Mouse (Mus musculus) Patski (cell line): Measurements from ENCODE around the gene Kirrel3. TPM values are rescaled to one million over a fixed set of nuclear protein-coding genes. Genes with fewer than 3 reads are reported as not detected.

Experiments
- ATAC-seq: fragments of 100-300 bp; one replicate; pipeline ENCODE4 v1.8.0; 2021
- CTCF ChIA-PET: fragments of 350-600 bp; sonication (Branson Sonifier 250); formaldehyde crosslinking; loops from one replicate; lab custom pipeline; 2022; ENCODE audit warnings: inconsistent platforms; lab: Charles Lee
- POLR2A ChIA-PET: fragments of 350-600 bp; sonication (Branson Sonifier 250); formaldehyde crosslinking; loops from one replicate; lab custom pipeline; 2022; ENCODE audit warnings: antibody characterized with exemption, inconsistent platforms; lab: Charles Lee
- DNase-seq: peaks from one replicate; pipeline ENCODE4 v3.0.0-alpha.2; 2011; ENCODE audit warnings: low read depth, low spot score
- H3K27me3 ChIP-seq: fragments of 371-371 bp; one replicate; pipeline ENCODE4 v1.5.1; 2021
- CTCF ChIP-seq: fragments of 100-300 bp; IDR thresholded peaks from one replicate; pipeline ENCODE4 v1.5.1; 2021
- in situ Hi-C: fragments of 300-500 bp; cut with MboI; formaldehyde crosslinking; loops from 3 replicates; pipeline ENCODE4 v1.11.1; 2018; ENCODE audit warnings: low pct_unique_long_range_greater_than_20kb, mixed read lengths
- polyA plus RNA-seq: library from polyadenylated mRNA; unstranded; gene quantifications from one replicate; pipeline ENCODE4 v1.2.3, GENCODE M21; 2021

Kirrel3 gene
- polyA plus RNA-seq, 1 experiment from 2014 or later = 3.1 TPM

DNA sequence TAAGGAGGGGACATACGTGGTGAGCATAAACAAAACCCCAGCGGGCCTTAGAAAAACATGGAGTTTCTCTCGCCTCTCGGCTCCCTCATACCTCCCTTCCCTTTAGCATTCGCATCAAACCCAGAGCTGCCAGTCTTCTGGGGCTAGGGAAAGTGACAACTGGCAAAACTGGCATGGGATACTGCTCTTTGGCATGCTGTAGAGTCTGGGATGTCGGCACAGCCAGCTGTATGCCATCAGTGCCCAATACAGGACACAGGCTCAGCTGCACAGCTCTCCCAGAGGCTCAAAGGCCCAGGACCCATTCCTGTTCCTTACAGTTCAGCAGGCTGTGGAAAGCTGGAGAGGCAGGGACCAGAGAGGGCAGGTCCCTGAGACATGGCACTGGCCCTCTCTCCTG lies 379.9 kb downstream of the Kirrel3 start:
- POLR2A ChIA-PET = no interaction called here
- in situ Hi-C loops = loop anchor here (25.0 kb wide), 2 partner anchors 297 to 1603 kb away; no protein-coding TSS in a partner anchor
- CTCF ChIA-PET = no interaction called here
- no peak for ATAC-seq
- no peak for DNase-seq
- TF ChIP-seq CTCF = no peak
- H3K27me3 ChIP-seq = no peaks in the 10 kb centered on the region

DNA sequence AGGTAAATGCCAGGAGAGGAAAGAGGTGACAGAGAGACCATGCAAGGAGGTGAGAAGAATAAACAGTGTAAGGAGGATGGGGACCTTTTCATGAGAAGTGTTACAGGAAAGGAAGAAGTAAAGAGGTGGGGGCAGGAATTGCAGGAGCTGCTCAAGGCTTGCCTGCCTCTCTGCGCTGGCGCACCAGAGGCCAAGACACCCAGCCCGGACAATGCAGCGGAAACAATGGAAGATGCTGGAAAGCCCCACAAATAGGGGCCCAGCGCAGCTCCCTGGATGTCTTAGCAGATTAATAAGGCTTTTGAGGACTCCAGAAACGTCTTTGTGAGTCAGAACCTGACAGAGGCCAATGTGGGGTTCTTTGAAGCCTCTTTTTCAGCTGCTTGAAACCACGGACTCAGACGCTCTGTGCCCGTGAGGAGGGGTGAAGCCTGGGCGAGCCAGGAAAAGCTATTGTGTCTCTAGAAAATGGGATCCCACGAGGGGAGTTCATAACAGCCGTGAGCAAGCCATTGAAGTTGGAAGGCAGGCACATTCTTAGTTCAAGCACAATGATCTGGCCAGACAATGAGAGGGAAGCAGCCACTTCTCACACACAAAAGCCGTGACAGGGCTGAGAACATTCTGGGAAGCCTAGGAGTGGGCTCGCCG lies 385.7 kb downstream of the Kirrel3 start:
- H3K27me3 ChIP-seq = peaks cover 6% of the 10 kb centered on the region
- in situ Hi-C loops = loop anchor here (25.0 kb wide), 2 partner anchors 291 to 1609 kb away; no protein-coding TSS in a partner anchor
- DNase-seq (no peak), ATAC-seq (no peak)
- ChIA-PET POLR2A (no interaction called here), CTCF (no interaction called here)
- TF ChIP-seq CTCF = no peak

DNA sequence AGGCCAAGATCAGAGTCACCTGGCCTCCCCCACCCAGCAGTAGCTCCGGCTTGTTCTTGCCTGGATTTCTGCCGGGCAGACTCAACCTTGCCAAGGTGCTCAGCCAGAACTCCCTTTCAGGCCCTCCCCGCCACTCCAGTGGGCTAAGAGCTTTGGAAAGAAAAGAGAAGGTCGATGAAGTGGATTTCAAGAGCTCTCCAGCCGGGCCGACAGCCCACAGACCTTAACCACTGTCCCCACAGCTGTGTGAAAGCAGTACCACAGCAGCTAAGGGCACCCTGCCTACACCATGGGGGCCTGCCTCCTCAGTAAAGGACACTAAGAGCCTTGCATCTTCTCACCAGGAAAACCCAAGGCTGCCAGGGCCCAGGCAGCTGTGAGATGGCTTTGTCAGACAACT lies 389.5 kb downstream of the Kirrel3 start:
- ATAC-seq = no peak
- ChIA-PET CTCF (no interaction called here), POLR2A (no interaction called here)
- in situ Hi-C loops = no loop called here
- TF ChIP-seq CTCF = no peak
- DNase-seq = no peak
- H3K27me3 ChIP-seq = peaks cover 6% of the 10 kb centered on the region

DNA sequence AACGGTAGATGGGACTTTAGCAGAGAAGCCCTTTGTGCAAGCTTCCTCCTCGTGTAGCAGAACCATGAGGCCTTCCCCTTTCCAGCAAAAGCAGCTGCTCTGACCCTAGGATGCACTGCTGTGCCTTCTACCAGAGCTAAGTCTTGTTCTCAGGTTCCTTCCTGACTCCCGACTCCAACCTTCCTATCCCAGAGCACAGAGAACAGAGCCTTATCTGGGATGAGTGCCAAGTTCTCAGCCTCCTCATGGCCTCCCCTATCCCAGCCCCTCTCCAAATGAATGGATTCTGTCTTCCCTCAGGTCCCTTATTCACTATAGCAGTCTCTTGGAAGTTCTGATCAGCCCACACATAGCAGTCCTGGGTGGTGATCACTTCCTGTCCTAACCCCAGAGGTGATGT lies 391.5 kb downstream of the Kirrel3 start:
- no peak for TF ChIP-seq CTCF
- in situ Hi-C loops = no loop called here
- ChIA-PET POLR2A (no interaction called here), CTCF (interaction anchor here (1.0 kb wide), 1 partner anchor 9 kb away, joined by 4 read pairs; no protein-coding TSS in a partner anchor)
- H3K27me3 ChIP-seq = peaks cover 7% of the 10 kb centered on the region
- ATAC-seq (no peak), DNase-seq (no peak)

DNA sequence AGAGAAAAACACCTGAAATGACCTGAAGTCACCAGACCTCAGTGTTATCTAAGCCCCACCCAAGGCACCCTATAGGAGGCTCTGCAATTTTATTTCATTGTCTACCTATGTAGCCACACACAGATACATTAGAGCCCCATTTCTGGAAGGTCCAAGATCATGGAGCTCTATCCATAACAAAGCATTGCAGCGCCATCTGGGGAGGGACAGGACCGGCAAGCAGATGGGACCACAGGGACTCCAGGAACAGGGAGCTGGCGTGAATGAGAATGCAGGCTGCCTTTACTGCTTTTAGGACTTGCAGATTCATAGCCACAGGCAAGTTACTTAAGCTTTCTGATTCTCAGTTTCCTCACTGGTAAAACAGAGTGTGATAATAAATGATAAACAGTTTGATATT lies 392.1 kb downstream of the Kirrel3 start:
- in situ Hi-C loops = no loop called here
- no peak for ATAC-seq

DNA sequence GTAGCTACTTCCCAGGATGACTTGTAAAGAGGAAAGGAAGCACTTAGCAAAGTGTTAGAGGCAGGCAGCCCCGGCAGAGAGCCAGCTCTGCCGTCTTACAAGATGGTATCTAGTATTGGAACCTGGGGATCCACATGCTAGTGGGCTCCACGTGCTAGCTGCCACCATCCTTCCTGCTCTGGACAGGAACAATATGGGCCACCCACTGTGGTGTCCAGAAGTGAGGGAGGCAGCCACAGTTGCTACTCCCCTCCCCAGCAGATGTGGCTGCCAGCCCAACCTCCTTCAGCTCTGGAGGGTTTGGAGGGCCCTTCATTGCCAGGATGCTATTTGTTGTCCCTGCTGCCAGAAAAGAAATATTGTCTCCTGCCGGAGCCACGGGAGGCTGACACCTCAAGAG lies 396.1 kb downstream of the Kirrel3 start:
- no peak for TF ChIP-seq CTCF
- CTCF ChIA-PET = no interaction called here
- no peak for ATAC-seq
- no peak for DNase-seq
- in situ Hi-C loops = no loop called here
- POLR2A ChIA-PET = no interaction called here
- peaks cover 4% of the 10 kb centered on the region for H3K27me3 ChIP-seq

More for the DNA sequence above, 392.1 kb downstream of the Kirrel3 start:
- peaks cover 10% of the 10 kb centered on the region for H3K27me3 ChIP-seq
- CTCF ChIA-PET = no interaction called here
- TF ChIP-seq CTCF = no peak
- no peak for DNase-seq
- POLR2A ChIA-PET = interaction anchor here (0.8 kb wide), 1 partner anchor 17 kb away, joined by 3 read pairs; no protein-coding TSS in a partner anchor

DNA sequence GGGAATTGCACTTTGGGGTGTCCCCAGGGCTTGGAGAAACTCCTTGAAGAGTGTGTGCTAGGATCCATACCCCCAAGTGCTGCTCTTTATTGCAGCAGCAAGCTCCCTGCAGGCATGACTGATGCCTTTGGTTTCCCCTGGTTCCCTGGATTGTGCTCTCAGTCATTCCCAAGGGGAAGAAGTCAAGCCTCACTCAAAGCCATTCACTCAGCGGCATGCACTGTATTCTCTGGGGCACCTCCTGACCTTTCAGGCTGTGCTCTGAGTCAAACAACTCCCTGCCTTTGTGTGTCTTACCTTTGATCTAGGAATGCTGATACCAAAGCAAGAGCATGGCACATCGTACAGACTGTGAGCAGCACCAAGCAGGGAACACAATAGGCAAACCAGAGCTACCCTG lies 396.5 kb downstream of the Kirrel3 start:
- TF ChIP-seq CTCF = no peak
- ChIA-PET CTCF (no interaction called here), POLR2A (no interaction called here)
- H3K27me3 ChIP-seq = peaks cover 4% of the 10 kb centered on the region
- no peak for ATAC-seq
- in situ Hi-C loops = no loop called here
- DNase-seq = no peak

DNA sequence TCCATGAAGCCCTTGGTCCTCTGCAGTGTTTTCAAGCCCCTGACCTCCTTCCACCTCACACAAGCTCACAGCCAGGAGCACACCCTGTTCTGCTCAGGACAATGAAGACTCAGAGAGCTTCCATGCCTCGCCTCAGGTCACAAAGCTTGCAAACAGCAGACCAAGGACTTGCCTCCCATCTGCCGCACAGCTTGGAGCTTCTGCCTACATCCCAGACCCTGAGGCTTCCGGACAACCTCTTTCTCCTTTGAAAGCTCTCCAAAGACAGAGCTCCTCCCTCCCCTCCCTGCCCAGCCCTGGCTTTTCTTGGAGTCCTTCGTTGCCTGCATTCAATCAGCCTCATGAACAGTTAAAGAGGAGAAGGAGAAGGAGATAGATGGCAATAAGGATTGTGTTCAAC lies 397.4 kb downstream of the Kirrel3 start:
- no peak for TF ChIP-seq CTCF
- CTCF ChIA-PET = no interaction called here
- in situ Hi-C loops = no loop called here
- ATAC-seq = no peak
- no peak for DNase-seq
- peaks cover 4% of the 10 kb centered on the region for H3K27me3 ChIP-seq
- POLR2A ChIA-PET = no interaction called here

DNA sequence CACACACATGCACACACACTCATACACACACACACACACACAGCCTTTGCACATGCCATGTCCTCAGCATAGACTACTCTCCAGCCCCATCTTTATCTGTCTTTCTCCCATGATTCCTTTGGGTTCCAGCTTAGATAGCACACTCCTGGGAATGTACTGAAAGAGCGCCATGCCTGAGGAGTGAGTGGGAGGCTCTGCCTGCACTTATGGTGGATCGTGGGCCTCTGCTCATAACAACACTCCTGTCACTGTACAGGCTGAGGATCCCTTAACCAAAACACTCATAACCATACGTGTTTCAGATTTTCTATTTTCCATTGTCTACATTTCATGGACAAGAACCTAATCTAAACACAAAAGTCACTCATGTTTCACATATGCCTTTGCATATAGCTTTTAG lies 398.6 kb downstream of the Kirrel3 start:
- peaks cover 4% of the 10 kb centered on the region for H3K27me3 ChIP-seq
- in situ Hi-C loops = no loop called here
- ChIA-PET POLR2A (no interaction called here), CTCF (interaction anchor here (0.8 kb wide), 1 partner anchor 12 kb away, joined by 3 read pairs; no protein-coding TSS in a partner anchor)
- DNase-seq (no peak), ATAC-seq (no peak)
- TF ChIP-seq CTCF = no peak

DNA sequence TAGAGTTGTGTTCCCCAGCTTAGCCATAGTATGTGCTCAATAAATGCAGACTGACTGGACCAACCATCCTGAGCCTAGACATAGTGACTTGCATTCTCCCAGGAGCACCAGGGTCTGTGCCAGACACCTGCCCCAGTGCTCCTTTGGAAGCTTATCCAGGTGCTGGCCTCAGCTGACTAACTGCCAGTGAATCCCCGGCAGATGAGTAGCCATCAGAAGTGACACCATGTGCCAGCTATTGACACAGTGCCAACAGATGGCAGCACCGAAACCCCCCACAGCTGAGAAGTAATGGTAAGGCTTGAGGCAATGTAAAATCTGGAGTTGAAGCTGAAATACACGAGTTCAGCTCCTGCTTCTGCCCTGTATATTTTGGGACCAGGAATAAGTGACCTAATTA lies 399.2 kb downstream of the Kirrel3 start:
- TF ChIP-seq CTCF = no peak
- peaks cover 4% of the 10 kb centered on the region for H3K27me3 ChIP-seq
- ATAC-seq (no peak), DNase-seq (no peak)
- ChIA-PET POLR2A (no interaction called here), CTCF (no interaction called here)
- in situ Hi-C loops = no loop called here

DNA sequence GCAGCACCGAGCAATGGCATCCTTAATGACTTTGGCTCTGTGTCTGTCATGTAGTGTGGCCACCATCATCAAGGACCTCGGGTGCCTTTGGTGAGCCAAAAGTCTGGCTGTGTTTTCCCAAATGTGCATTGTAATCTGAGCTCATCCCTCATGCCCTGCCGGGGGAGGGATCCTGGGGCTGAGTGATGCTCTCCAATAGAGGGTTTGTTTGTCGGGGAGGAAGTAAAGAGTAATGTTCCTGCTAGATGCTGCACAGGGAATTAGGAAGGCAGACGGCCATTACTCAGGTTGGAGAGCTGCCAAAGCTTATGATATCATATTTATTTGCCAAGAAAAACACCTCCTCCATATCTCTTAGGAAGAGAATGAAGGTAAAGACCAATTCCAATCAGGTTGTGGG lies 401.1 kb downstream of the Kirrel3 start:
- in situ Hi-C loops = no loop called here
- ChIA-PET POLR2A (no interaction called here), CTCF (interaction anchor here (0.8 to 1.5 kb wide), 3 partner anchors 10 to 61 kb away, joined by 3 to 4 read pairs (median 4); no protein-coding TSS in a partner anchor)
- peaks cover 4% of the 10 kb centered on the region for H3K27me3 ChIP-seq
- no peak for ATAC-seq
- no peak for TF ChIP-seq CTCF
- DNase-seq = no peak
